Mouse (Mus musculus) midbrain, embryonic 10.5 days (tissue): ENCODE measurements around the gene Impdh1. TPM values are rescaled to one million over a fixed set of nuclear protein-coding genes. Genes with fewer than 3 reads are reported as not detected.

ENCODE experiments used
- DNase-seq: peaks from one replicate; pipeline ENCODE4 v3.0.0-alpha.2; 2017; ENCODE audit warnings: low spot score
- H3K27ac ChIP-seq: fragments of 300-500 bp; sonication (generic); replicated peaks from 2 replicates; pipeline ENCODE4 v1.5.1; 2016; ENCODE audit warnings: mild to moderate bottlenecking
- H3K27me3 ChIP-seq: fragments of 300-500 bp; sonication (generic); 2 replicates; pipeline ENCODE4 v1.6.1; 2016; ENCODE audit warnings: low read depth, mild to moderate bottlenecking; ENCODE audit not compliant: poor library complexity, severe bottlenecking
- H3K36me3 ChIP-seq: fragments of 300-500 bp; sonication (generic); 2 replicates; pipeline ENCODE4 v1.6.1; 2016; ENCODE audit warnings: mild to moderate bottlenecking, moderate library complexity
- H3K4me1 ChIP-seq: fragments of 300-500 bp; sonication (generic); 2 replicates; pipeline ENCODE4 v1.6.1; 2016
- H3K4me3 ChIP-seq: fragments of 300-500 bp; sonication (generic); 2 replicates; pipeline ENCODE4 v1.5.1; 2016; ENCODE audit warnings: mild to moderate bottlenecking, moderate library complexity
- H3K9me3 ChIP-seq: fragments of 300-500 bp; sonication (generic); replicated peaks from 2 replicates; pipeline ENCODE4 v1.6.1; 2016; ENCODE audit warnings: mild to moderate bottlenecking
- WGBS: fragments of 180-500 bp; shearing (Covaris S2); methylation state at CpG from one replicate; pipeline ENCODE4 v1.1.7; 2016; 5-methylcytosine and 5-hydroxymethylcytosine counted together
- polyA plus RNA-seq: library from polyadenylated mRNA; unstranded; fragments of >200 nt; fragmentation: Nextera tagmentation; extraction: Ambion mirVana; gene quantifications from 2 replicates; pipeline ENCODE4 v1.2.1, GENCODE M21; 2016

The Impdh1 gene
- polyA plus RNA-seq, 1 experiment from 2014 or later: 45.6 TPM

DNA sequence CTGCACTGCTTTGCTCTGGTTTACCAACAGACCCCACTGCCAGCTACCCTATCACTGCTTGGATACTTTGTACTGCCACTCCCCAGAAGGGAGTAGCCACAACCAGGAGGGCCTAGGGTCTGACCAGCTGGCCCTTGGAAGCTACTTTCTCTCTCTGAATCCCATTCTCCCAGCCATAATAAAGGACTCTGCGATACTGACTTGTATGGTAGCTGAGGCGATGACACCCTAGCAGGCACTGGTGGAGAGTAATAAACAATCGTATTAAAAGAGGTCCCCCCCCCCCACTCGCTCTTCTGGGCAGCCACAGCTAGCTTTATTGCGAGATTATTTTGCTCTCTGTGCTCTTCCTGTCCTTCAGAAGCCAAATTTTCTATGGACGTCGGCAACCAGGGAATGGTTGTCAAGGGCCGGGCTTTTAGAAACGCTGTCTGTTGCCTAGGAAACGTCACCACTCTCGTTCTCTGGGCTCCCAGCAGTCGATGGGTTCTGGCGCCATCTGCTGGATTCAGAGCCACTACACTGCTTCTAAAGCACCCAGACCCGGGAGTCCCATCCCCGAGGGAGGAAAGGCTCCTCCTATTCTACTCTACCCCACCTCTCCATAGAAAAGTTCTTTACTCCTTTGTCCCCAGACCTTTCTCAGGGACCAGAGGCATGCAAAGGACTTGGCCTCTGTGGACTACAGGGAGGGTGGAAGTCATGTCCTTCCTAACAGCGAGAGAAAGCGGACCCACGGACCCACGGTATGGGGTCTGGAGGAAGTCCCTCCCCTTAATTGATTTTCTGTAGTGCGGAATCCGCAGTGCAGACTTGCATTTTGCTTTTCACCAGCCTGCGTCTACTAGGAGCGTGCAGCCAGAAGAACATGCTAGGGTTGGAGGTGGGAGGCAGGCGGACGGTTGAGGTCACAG, 17.6 kb downstream of the Impdh1 start:
- Histone ChIP-seq H3K36me3 (peaks cover 30% of the 10 kb centered on the region), H3K4me1 (peaks cover 48% of the 10 kb centered on the region), H3K27ac (peak overlapping the region; percentile 74), H3K4me3 (peak overlapping the region; percentile 53), H3K9me3 (no peaks in the 10 kb centered on the region), H3K27me3 (peaks cover 63% of the 10 kb centered on the region)
- peak; percentile 93 for DNase-seq
- 13% methylated on average over 25 of the region's 25 CpGs for WGBS

DNA sequence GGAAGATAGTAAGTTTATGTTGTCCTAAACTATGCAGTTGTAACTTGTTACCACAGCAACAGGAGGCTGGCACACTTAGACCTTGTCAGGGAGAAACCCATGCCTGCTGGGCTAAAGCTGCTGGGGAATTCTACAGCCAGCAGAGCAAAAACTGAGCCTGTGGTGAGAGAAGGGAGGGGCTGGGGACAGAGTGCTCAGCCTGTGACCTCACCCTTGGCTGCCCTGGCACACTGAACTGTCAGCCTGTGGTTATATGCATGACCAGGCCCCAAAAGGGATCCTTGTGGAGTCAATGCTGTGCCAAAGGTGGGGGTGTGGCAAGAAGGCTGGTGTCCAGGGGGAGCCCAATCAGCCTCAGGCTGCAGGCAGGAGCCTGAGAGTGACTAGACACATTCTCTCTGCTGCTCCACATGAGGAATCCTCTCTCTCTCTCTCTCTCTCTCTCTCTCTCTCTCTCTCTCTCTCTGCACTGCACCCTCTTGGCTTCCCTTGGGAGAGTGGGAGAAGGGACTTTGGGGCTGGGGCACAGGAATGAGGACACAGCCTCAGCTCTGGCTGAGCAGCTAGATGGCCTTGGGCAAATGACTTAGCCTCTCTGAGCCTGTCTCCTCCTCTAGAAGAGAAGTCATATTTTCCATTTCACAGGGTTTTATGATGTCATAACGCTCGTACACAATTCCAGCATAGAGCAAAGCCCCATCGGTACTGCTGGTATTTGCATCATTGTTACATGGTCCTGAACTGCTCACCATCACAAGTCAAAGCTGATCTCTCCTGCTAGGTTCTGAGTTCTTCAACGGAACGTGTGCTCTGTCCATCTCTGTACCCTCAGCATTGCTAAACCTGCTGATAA, 20.1 kb downstream of the Impdh1 start:
- H3K36me3 ChIP-seq: peaks cover 6% of the 10 kb centered on the region
- H3K9me3 ChIP-seq: no peaks in the 10 kb centered on the region
- peaks cover 48% of the 10 kb centered on the region for H3K4me1 ChIP-seq
- H3K4me3 ChIP-seq: no peak overlapping the region
- 82% methylated on average over 5 of the region's 5 CpGs for WGBS
- 0 out of 2 replicates have a peak overlapping the region, but pooled peaks have one; percentile 28 for H3K27ac ChIP-seq
- peaks cover 76% of the 10 kb centered on the region for H3K27me3 ChIP-seq
- peak; percentile 35 for DNase-seq

- Histone ChIP-seq H3K27ac (no peak overlapping the region), H3K4me3 (no peak overlapping the region), H3K36me3 (no peaks in the 10 kb centered on the region), H3K9me3 (no peaks in the 10 kb centered on the region), H3K4me1 (peaks cover 44% of the 10 kb centered on the region), H3K27me3 (peaks cover 67% of the 10 kb centered on the region)
- WGBS: 84% methylated on average over 5 of the region's 5 CpGs
- peak; percentile 10 for DNase-seq
Observed at GRCm38 (mm10) chr6:29195146-29195545, 21.0 kb downstream of the Impdh1 start.

DNA sequence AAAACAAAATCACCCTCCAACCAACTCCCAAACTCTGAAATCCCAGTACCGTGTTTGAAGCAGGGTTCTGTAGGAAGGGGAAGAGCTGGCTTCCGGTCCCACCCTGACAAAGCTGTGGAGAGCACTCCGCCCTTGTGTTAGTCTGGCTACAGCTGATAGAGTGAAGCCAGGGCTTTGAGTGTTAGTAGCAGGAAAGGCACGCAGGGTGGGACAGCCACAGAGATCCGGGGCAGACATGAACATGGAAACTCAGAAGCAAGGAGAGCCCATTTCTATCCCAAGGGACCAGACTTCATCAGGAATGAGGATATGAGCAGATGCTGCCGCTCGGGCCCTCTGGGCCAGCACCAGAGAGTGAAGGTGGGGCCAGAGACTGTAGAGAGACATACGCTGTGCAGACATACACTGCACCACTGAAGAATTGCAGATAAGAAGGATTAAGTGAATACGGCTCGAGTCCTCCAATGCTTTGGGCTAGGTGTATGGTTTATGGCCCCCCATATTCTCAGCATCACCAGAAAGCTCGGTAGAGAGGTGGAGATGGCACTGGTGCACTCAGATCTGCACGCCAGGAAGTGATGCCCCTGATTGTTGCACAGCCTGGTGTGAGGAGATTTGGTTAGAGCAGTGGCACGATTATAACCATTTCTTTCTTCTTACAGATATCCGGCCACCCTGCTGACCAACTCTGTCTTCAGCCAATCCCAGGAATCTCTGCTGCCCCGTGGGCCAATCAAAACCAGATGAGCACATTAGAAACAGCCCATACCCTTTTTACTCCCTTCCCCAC, 22.0 kb downstream of the Impdh1 start:
- Histone ChIP-seq H3K4me1 (peaks cover 35% of the 10 kb centered on the region), H3K27me3 (peaks cover 57% of the 10 kb centered on the region), H3K4me3 (no peak overlapping the region), H3K27ac (no peak overlapping the region), H3K36me3 (no peaks in the 10 kb centered on the region), H3K9me3 (no peaks in the 10 kb centered on the region)
- WGBS: 76% methylated on average over 15 of the region's 15 CpGs
- DNase-seq: peak; percentile 12

GRCm38 (mm10) chr6:29187936-29188335, 28.2 kb downstream of the Impdh1 start:
- 81% methylated on average over 1 of the region's 1 CpGs for WGBS
- Histone ChIP-seq H3K36me3 (no peaks in the 10 kb centered on the region), H3K27ac (no peak overlapping the region), H3K4me1 (no peaks in the 10 kb centered on the region), H3K27me3 (peaks cover 9% of the 10 kb centered on the region), H3K4me3 (no peak overlapping the region), H3K9me3 (no peaks in the 10 kb centered on the region)
- DNase-seq: no peak

DNA sequence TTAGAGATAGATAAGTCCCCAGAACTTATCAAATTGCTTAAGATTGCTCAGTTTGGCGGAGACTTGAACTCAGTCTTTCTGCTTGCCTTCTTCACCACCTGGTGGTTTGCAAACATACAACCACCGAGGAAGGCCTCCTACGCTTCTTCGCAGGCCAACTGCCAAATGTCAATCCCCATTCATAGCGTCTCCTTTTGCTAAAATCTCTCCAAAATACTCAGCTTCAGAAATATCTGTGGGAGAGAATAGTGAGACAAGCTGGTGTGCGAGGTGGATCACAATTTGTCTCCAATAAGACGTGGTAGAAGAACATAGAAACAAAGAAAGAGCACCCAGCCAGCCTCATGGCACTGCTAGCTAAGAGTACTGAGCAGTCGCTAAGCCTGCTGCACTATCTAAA, 36.3 kb downstream of the Impdh1 start:
- H3K27ac ChIP-seq: no peak overlapping the region
- H3K4me3 ChIP-seq: peak overlapping the region; percentile 77
- peaks cover 29% of the 10 kb centered on the region for H3K4me1 ChIP-seq
- WGBS: 44% methylated on average over 8 of the region's 8 CpGs
- H3K27me3 ChIP-seq: peaks cover 82% of the 10 kb centered on the region
- DNase-seq: peak; percentile 13
- H3K36me3 ChIP-seq: no peaks in the 10 kb centered on the region
- no peaks in the 10 kb centered on the region for H3K9me3 ChIP-seq

GRCm38 (mm10) chr6:29178888-29179658, 37.1 kb downstream of the Impdh1 start, which contains the start of gene Prrt4:
Prrt4 (minus strand) TSS chr6:29179584.
- WGBS: under 1% methylated on average over 79 of the region's 79 CpGs
- peak; percentile 68 for DNase-seq
- Histone ChIP-seq H3K27me3 (peaks cover 90% of the 10 kb centered on the region), H3K4me3 (peak within 1 kb of the TSS; percentile 77), H3K9me3 (no peaks in the 10 kb centered on the region), H3K4me1 (peaks cover 37% of the 10 kb centered on the region), H3K27ac (peak within 1 kb of the TSS; percentile 85), H3K36me3 (no peaks in the 10 kb centered on the region)

GRCm38 (mm10) chr6:29177901-29178879, 38.0 kb downstream of the Impdh1 start:
- Histone ChIP-seq H3K27ac (peak overlapping the region; percentile 85), H3K4me1 (peaks cover 38% of the 10 kb centered on the region), H3K4me3 (peak overlapping the region; percentile 77), H3K27me3 (peaks cover 98% of the 10 kb centered on the region), H3K9me3 (no peaks in the 10 kb centered on the region), H3K36me3 (no peaks in the 10 kb centered on the region)
- peak; percentile 35 for DNase-seq
- 9% methylated on average over 17 of the region's 17 CpGs for WGBS

- peaks cover 55% of the 10 kb centered on the region for H3K4me1 ChIP-seq
- DNase-seq: no peak
- no peak overlapping the region for H3K27ac ChIP-seq
- peaks cover 100% of the 10 kb centered on the region for H3K27me3 ChIP-seq
- 78% methylated on average over 3 of the region's 3 CpGs for WGBS
- no peaks in the 10 kb centered on the region for H3K9me3 ChIP-seq
- H3K4me3 ChIP-seq: no peak overlapping the region
- no peaks in the 10 kb centered on the region for H3K36me3 ChIP-seq
Observed at GRCm38 (mm10) chr6:29175113-29175512, 41.1 kb downstream of the Impdh1 start.

GRCm38 (mm10) chr6:29174368-29174767, 41.8 kb downstream of the Impdh1 start:
- Histone ChIP-seq H3K4me3 (no peak overlapping the region), H3K36me3 (no peaks in the 10 kb centered on the region), H3K4me1 (peaks cover 58% of the 10 kb centered on the region), H3K27ac (no peak overlapping the region), H3K9me3 (no peaks in the 10 kb centered on the region), H3K27me3 (peaks cover 100% of the 10 kb centered on the region)
- no peak for DNase-seq
- WGBS: 23% methylated on average over 7 of the region's 7 CpGs

DNA sequence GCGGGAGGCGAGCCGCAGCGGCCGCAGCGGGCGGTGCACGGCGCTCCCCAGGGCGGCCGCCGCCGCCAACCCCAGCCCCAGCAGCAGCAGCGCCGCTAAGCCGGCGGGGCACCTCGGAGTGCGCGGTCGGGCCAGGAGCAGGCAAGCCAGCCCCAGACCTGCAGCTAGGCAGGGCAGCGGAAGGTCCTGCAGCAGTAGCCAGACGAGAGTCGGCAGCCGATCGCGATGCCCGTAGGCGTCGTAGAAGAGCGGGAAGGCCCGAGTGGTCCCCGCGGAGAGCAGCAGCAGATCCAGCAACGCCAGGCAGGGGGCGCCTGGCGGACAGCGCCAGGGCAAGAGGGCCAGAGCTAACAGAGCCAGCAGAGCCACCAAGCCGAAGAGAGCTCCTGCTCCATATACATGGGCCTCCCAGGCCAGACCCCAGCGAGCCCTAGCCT, 45.2 kb downstream of the Impdh1 start:
- H3K27me3 ChIP-seq: peaks cover 96% of the 10 kb centered on the region
- peak; percentile 92 for DNase-seq
- peak overlapping the region; percentile 84 for H3K27ac ChIP-seq

More for the DNA sequence above, 45.2 kb downstream of the Impdh1 start:
- no peaks in the 10 kb centered on the region for H3K9me3 ChIP-seq
- no peaks in the 10 kb centered on the region for H3K36me3 ChIP-seq
- peaks cover 36% of the 10 kb centered on the region for H3K4me1 ChIP-seq
- 0% methylated on average over 36 of the region's 40 CpGs for WGBS
- H3K4me3 ChIP-seq: peak overlapping the region; percentile 69
